Mouse (Mus musculus) ES-E14 (cell line): ENCODE results near the gene Cacna1g.

ENCODE experiments used
- CHD2 ChIP-seq: IDR thresholded peaks from 2 replicates; pipeline ENCODE4 v1.6.1; 2014; ENCODE audit warnings: mild to moderate bottlenecking, low read depth, low read length, inconsistent platforms
- HCFC1 ChIP-seq: IDR thresholded peaks from 2 replicates; pipeline ENCODE4 v1.6.1; 2012; ENCODE audit warnings: low read length, inconsistent platforms, borderline replicate concordance; ENCODE audit not compliant: insufficient read depth
- MAFK ChIP-seq: IDR thresholded peaks from 2 replicates; pipeline ENCODE4 v1.6.1; 2014; ENCODE audit warnings: mild to moderate bottlenecking, low read depth, low read length, inconsistent platforms; ENCODE audit not compliant: insufficient read depth
- ZC3H11A ChIP-seq: IDR thresholded peaks from 2 replicates; pipeline ENCODE4 v1.6.1; 2012; ENCODE audit warnings: low read depth, mild to moderate bottlenecking, inconsistent platforms, low read length, borderline replicate concordance
- ZNF384 ChIP-seq: IDR thresholded peaks from 2 replicates; pipeline ENCODE4 v1.6.1; 2012; ENCODE audit warnings: low read depth, low read length, inconsistent platforms

DNA sequence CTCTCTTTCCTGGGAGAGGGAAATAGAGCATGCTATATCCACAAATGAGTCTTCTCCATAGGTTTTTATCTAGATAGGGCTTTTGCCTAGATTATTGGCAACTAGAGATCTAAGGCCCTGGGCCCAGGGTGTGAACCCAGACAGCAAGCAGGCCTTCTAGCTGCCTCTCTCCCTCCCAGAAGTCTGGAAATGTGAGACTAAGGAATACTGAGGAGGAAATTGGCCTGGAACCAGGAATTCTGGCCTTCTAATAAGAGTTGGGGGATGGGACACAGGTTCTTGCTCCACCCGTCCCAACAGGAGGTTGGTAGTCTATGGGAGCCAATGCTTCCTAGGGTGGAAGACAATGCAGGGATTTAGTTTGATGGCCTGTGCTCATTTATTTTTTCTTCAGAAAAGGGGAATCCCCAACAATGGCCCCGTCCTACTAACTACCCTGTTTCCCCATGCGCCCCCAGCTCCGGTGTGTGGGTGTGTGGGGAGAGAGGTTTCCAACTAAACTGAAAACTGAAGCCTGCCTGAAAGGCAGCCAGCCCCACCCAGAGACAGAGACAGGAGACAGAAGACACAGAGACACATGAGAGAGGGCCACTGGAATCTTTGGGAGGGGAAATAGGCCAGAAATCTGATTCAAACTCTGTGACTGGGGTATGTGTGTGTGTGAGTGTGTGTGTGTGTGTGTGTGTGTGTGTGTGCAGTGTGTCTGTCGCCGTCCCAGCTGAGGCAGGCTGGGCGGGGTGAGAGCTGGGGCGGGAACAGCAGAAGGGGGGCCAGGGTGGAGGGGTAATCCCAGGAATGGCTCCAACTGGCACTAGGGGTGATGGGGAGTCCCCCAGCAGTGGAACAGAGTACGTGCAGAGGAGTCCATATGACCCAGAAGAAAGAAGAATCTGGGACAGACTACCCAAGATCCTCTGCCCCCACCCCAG, 4.6 kb downstream of the Cacna1g start:
- no peak for TF ChIP-seq ZC3H11A
- TF ChIP-seq ZNF384, result no peak
- TF ChIP-seq HCFC1, result no peak
- no peak for TF ChIP-seq CHD2
- no peak for TF ChIP-seq MAFK
